Mouse (Mus musculus): ENCODE results near the gene Ap2a2. TPM values are rescaled to one million over a fixed set of nuclear protein-coding genes. Genes with fewer than 3 reads are reported as not detected.

Gene Ap2a2
- total and polyA plus RNA-seq, 3 experiments = 28.5 to 58.3 (median 55.1) TPM

DNA sequence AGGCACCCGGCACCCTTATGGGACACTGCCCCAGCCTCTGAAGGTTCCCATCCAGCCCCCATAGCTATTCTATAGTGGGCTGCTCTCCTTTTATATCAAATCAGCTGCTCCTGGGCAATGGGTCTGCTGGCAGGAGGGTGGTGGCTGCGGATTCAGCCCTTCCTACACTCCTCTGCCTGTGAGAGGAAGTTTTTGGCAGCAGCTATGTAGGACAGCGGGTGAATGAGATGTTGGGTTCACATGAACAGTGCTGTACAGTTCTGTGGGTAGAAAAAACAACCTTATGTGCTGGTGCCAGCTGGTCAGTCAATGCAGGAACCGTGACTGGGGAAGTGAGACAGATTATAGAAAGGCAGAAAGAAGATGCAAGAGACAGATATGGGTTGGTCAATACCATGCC, 116.9 kb downstream of the Ap2a2 start:
- no peaks in the 10 kb centered on the region for H3K4me1 ChIP-seq (ENCODE audit: control insufficient read depth, insufficient read depth, low read length)
- DNase-seq = no peak
- H3K4me3 ChIP-seq = no peak overlapping the region
- no peaks in the 10 kb centered on the region for H3K27me3 ChIP-seq (ENCODE audit: control insufficient read depth, insufficient read depth, low read length)
- no peaks in the 10 kb centered on the region for H3K36me3 ChIP-seq (ENCODE audit: control insufficient read depth, insufficient read depth, low read length)
- H3K79me2 ChIP-seq (replicated peaks; ENCODE audit: control insufficient read depth, insufficient read depth, low read length) = no peaks in the 10 kb centered on the region
- no peak for TF ChIP-seq POLR2A (IDR thresholded peaks at IDR 0.05; ENCODE audit: insufficient read depth, low read depth, low read length)
- intact Hi-C loops (cut with DNase I) = no loop called here
- no peak overlapping the region for H3K9ac ChIP-seq (ENCODE audit: low read depth, low read length)
- H3K27ac ChIP-seq = no peak overlapping the region
- 66% methylated on average over 4 of the region's 4 CpGs for WGBS

Small RNA genes lying within 50 kb of the gene (microRNA-seq; reads per million reads assigned to microRNA genes)
- 0.77 to 2.8 reads per million in 2 experiments for gene Mir7063

Other genes with a start within 250 kb of the Ap2a2 start
- 10 to 100 TPM; 10.8 to 13.5 TPM for gene Deaf1, start 234.5 kb upstream of the Ap2a2 start, total RNA-seq (2021)
- 9.7 and 9.8 TPM in 2 replicates for gene Deaf1, start 234.5 kb upstream of the Ap2a2 start, polyA plus RNA-seq (2012; rRNA removed)
- gene Tmem80, start 234.4 kb upstream of the Ap2a2 start, total RNA-seq (2021) = 10 to 100 TPM; 13.5 to 14.9 TPM
- 28.9 and 34.5 TPM in 2 replicates for gene Tmem80, start 234.4 kb upstream of the Ap2a2 start, polyA plus RNA-seq (2012; rRNA removed)
- gene Eps8l2, start 223.3 kb upstream of the Ap2a2 start, total RNA-seq (2021) = 1 to 10 TPM; 3.8 to 4.3 TPM
- gene Eps8l2, start 223.3 kb upstream of the Ap2a2 start, polyA plus RNA-seq (2012; rRNA removed) = 5.8 and 8.9 TPM in 2 replicates
- 100 to 1,000 TPM; 110 to 116 TPM for gene Taldo1, start 170.0 kb upstream of the Ap2a2 start, total RNA-seq (2021)
- gene Taldo1, start 170.0 kb upstream of the Ap2a2 start, polyA plus RNA-seq (2012; rRNA removed) = 132 and 135 TPM in 2 replicates
- 10 to 100 TPM; 13.4 to 14.9 TPM for gene Gatd1, start 148.0 kb upstream of the Ap2a2 start, total RNA-seq (2021)
- 23.4 and 29.5 TPM in 2 replicates for gene Gatd1, start 148.0 kb upstream of the Ap2a2 start, polyA plus RNA-seq (2012; rRNA removed)
- 1 to 10 TPM; 1.0 to 1.4 TPM for gene Cend1, start 132.7 kb upstream of the Ap2a2 start, total RNA-seq (2021)
- gene Cend1, start 132.7 kb upstream of the Ap2a2 start, polyA plus RNA-seq (2012; rRNA removed) = 1.8 and 2.6 TPM in 2 replicates
- 10 to 100 TPM; 55.8 to 72.6 TPM for gene Slc25a22, start 124.3 kb upstream of the Ap2a2 start, total RNA-seq (2021)
- gene Slc25a22, start 124.3 kb upstream of the Ap2a2 start, polyA plus RNA-seq (2012; rRNA removed) = 85.8 and 88.9 TPM in 2 replicates
- under 1 TPM; 0.37 to 0.70 TPM for gene Pidd1, start 118.1 kb upstream of the Ap2a2 start, total RNA-seq (2021)
- gene Pidd1, start 118.1 kb upstream of the Ap2a2 start, polyA plus RNA-seq (2012; rRNA removed) = 1.8 and 2.0 TPM in 2 replicates
- 100 to 1,000 TPM; 848 to 928 TPM for gene Rplp2, start 114.8 kb upstream of the Ap2a2 start, total RNA-seq (2021)
- 404 and 421 TPM in 2 replicates for gene Rplp2, start 114.8 kb upstream of the Ap2a2 start, polyA plus RNA-seq (2012; rRNA removed)
- 100 to 1,000 TPM; 398 to 572 TPM for gene Pnpla2, start 107.0 kb upstream of the Ap2a2 start, total RNA-seq (2021)
- 597 and 669 TPM in 2 replicates for gene Pnpla2, start 107.0 kb upstream of the Ap2a2 start, polyA plus RNA-seq (2012; rRNA removed)
- gene Cracr2b, start 101.1 kb upstream of the Ap2a2 start, total RNA-seq (2021) = 10 to 100 TPM; 15.4 to 19.4 TPM
- 23.8 and 35.0 TPM in 2 replicates for gene Cracr2b, start 101.1 kb upstream of the Ap2a2 start, polyA plus RNA-seq (2012; rRNA removed)
- gene Cd151, start 94.8 kb upstream of the Ap2a2 start, total RNA-seq (2021) = 100 to 1,000 TPM; 272 to 334 TPM
- 395 and 491 TPM in 2 replicates for gene Cd151, start 94.8 kb upstream of the Ap2a2 start, polyA plus RNA-seq (2012; rRNA removed)
- gene Polr2l, start 87.0 kb upstream of the Ap2a2 start, total RNA-seq (2021) = 10 to 100 TPM; 71.7 to 82.8 TPM
- gene Polr2l, start 87.0 kb upstream of the Ap2a2 start, polyA plus RNA-seq (2012; rRNA removed) = 62.6 and 64.4 TPM in 2 replicates
- 10 to 100 TPM; 17.1 to 40.0 TPM for gene Tspan4, start 86.9 kb upstream of the Ap2a2 start, total RNA-seq (2021)
- 61.9 and 77.5 TPM in 2 replicates for gene Tspan4, start 86.9 kb upstream of the Ap2a2 start, polyA plus RNA-seq (2012; rRNA removed)
- gene Chid1, start 22.3 kb upstream of the Ap2a2 start, total RNA-seq (2021) = 10 to 100 TPM; 45.9 to 52.7 TPM
- gene Chid1, start 22.3 kb upstream of the Ap2a2 start, polyA plus RNA-seq (2012; rRNA removed) = 20.2 and 30.1 TPM in 2 replicates
- not detected for gene Muc6, start 93.1 kb downstream of the Ap2a2 start, total RNA-seq (2021)
- 0.03 TPM in 1 of 2 replicates, not detected in the other for gene Muc6, start 93.1 kb downstream of the Ap2a2 start, polyA plus RNA-seq (2012; rRNA removed)
- not detected for gene Muc2, start 128.2 kb downstream of the Ap2a2 start, total RNA-seq (2021)
- 0.25 and 0.38 TPM in 2 replicates for gene Muc2, start 128.2 kb downstream of the Ap2a2 start, polyA plus RNA-seq (2012; rRNA removed)
- gene Muc5ac, start 226.8 kb downstream of the Ap2a2 start, total RNA-seq (2021) = not detected
- gene Muc5ac, start 226.8 kb downstream of the Ap2a2 start, polyA plus RNA-seq (2012; rRNA removed) = 0.04 TPM in 1 of 2 replicates, not detected in the other

Data from heart, adult 2 months (tissue).